Mouse (Mus musculus): ENCODE results near the gene Prkaca. TPM values are rescaled to one million over a fixed set of nuclear protein-coding genes. Genes with fewer than 3 reads are reported as not detected.

The Prkaca gene
- polyA plus RNA-seq, 1 experiment = 75.1 TPM

- H3K79me3 ChIP-seq (ENCODE audit: low read depth) = no peaks in the 10 kb centered on the region
- no peaks in the 10 kb centered on the region for H3K79me2 ChIP-seq (ENCODE audit: control insufficient read depth, insufficient read depth)
- H3ac ChIP-seq (ENCODE audit: control insufficient read depth, insufficient read length, low read depth) = no peak overlapping the region
- no peaks in the 10 kb centered on the region for H3K36me3 ChIP-seq (ENCODE audit: control insufficient read depth, insufficient read depth)
- TF ChIP-seq USF1 (IDR thresholded peaks at IDR 0.05; ENCODE audit: low read depth) = no peak
- no peak for TF ChIP-seq CEBPB (IDR thresholded peaks at IDR 0.05; ENCODE audit: low read depth)
- TF ChIP-seq FOSL1 (IDR thresholded peaks at IDR 0.05; ENCODE audit: insufficient read depth, low read length, poor library complexity, severe bottlenecking) = no peak
- TF ChIP-seq MAX (IDR thresholded peaks at IDR 0.05) = no peak
- no peak for TF ChIP-seq MYOG (IDR thresholded peaks at IDR 0.05; ENCODE audit: control insufficient read depth, extremely low read depth, insufficient read length)
- no peak for TF ChIP-seq CTCF (IDR thresholded peaks at IDR 0.05; ENCODE audit: control insufficient read depth, insufficient read depth, insufficient read length)
- TF ChIP-seq MYOD1 (IDR thresholded peaks at IDR 0.05; ENCODE audit: control insufficient read depth, insufficient read length, low read depth) = no peak
- no peaks in the 10 kb centered on the region for H3K27me3 ChIP-seq (ENCODE audit: control insufficient read depth, insufficient read depth, insufficient read length)
- H3K4me3 ChIP-seq (ENCODE audit: insufficient read depth, poor library complexity, severe bottlenecking) = no peak overlapping the region
Observed at GRCm38 (mm10) chr8:84021569-84021968, 48.8 kb downstream of the Prkaca start.

- Histone ChIP-seq H3K36me3 (ENCODE audit: control insufficient read depth, insufficient read depth) (no peaks in the 10 kb centered on the region), H3K79me3 (ENCODE audit: low read depth) (no peaks in the 10 kb centered on the region), H3K79me2 (ENCODE audit: control insufficient read depth, insufficient read depth) (no peaks in the 10 kb centered on the region), H3ac (ENCODE audit: control insufficient read depth, insufficient read length, low read depth) (no peak overlapping the region), H3K4me3 (ENCODE audit: insufficient read depth, poor library complexity, severe bottlenecking) (no peak overlapping the region), H3K27me3 (ENCODE audit: control insufficient read depth, insufficient read depth, insufficient read length) (no peaks in the 10 kb centered on the region)
- TF ChIP-seq FOSL1 (IDR thresholded peaks at IDR 0.05; ENCODE audit: insufficient read depth, low read length, poor library complexity, severe bottlenecking) (no peak), CTCF (IDR thresholded peaks at IDR 0.05; ENCODE audit: control insufficient read depth, insufficient read depth, insufficient read length) (no peak), CEBPB (IDR thresholded peaks at IDR 0.05; ENCODE audit: low read depth) (no peak), USF1 (IDR thresholded peaks at IDR 0.05; ENCODE audit: low read depth) (peak; percentile 76), MAX (IDR thresholded peaks at IDR 0.05) (peak; percentile 81), MYOD1 (IDR thresholded peaks at IDR 0.05; ENCODE audit: control insufficient read depth, insufficient read length, low read depth) (peak; percentile 31), MYOG (IDR thresholded peaks at IDR 0.05; ENCODE audit: control insufficient read depth, extremely low read depth, insufficient read length) (no peak)
Observed at GRCm38 (mm10) chr8:84023085-84023484, 50.3 kb downstream of the Prkaca start.

GRCm38 (mm10) chr8:84023631-84024030 is 50.8 kb downstream of the Prkaca start:
- Histone ChIP-seq H3K4me3 (ENCODE audit: insufficient read depth, poor library complexity, severe bottlenecking) (no peak overlapping the region), H3ac (ENCODE audit: control insufficient read depth, insufficient read length, low read depth) (no peak overlapping the region), H3K79me3 (ENCODE audit: low read depth) (no peaks in the 10 kb centered on the region), H3K79me2 (ENCODE audit: control insufficient read depth, insufficient read depth) (no peaks in the 10 kb centered on the region), H3K27me3 (ENCODE audit: control insufficient read depth, insufficient read depth, insufficient read length) (no peaks in the 10 kb centered on the region), H3K36me3 (ENCODE audit: control insufficient read depth, insufficient read depth) (no peaks in the 10 kb centered on the region)
- TF ChIP-seq CEBPB (IDR thresholded peaks at IDR 0.05; ENCODE audit: low read depth) (no peak), MAX (IDR thresholded peaks at IDR 0.05) (no peak), MYOD1 (IDR thresholded peaks at IDR 0.05; ENCODE audit: control insufficient read depth, insufficient read length, low read depth) (no peak), FOSL1 (IDR thresholded peaks at IDR 0.05; ENCODE audit: insufficient read depth, low read length, poor library complexity, severe bottlenecking) (no peak), CTCF (IDR thresholded peaks at IDR 0.05; ENCODE audit: control insufficient read depth, insufficient read depth, insufficient read length) (no peak), MYOG (IDR thresholded peaks at IDR 0.05; ENCODE audit: control insufficient read depth, extremely low read depth, insufficient read length) (no peak), USF1 (IDR thresholded peaks at IDR 0.05; ENCODE audit: low read depth) (no peak)

GRCm38 (mm10) chr8:84024171-84024570 is 51.4 kb downstream of the Prkaca start:
- no peak for TF ChIP-seq MYOD1 (IDR thresholded peaks at IDR 0.05; ENCODE audit: control insufficient read depth, insufficient read length, low read depth)
- no peak for TF ChIP-seq MAX (IDR thresholded peaks at IDR 0.05)
- TF ChIP-seq CEBPB (IDR thresholded peaks at IDR 0.05; ENCODE audit: low read depth) = no peak
- peak; percentile 69 for TF ChIP-seq CTCF (IDR thresholded peaks at IDR 0.05; ENCODE audit: control insufficient read depth, insufficient read depth, insufficient read length)
- no peak for TF ChIP-seq MYOG (IDR thresholded peaks at IDR 0.05; ENCODE audit: control insufficient read depth, extremely low read depth, insufficient read length)
- TF ChIP-seq FOSL1 (IDR thresholded peaks at IDR 0.05; ENCODE audit: insufficient read depth, low read length, poor library complexity, severe bottlenecking) = no peak
- no peak for TF ChIP-seq USF1 (IDR thresholded peaks at IDR 0.05; ENCODE audit: low read depth)
- no peaks in the 10 kb centered on the region for H3K27me3 ChIP-seq (ENCODE audit: control insufficient read depth, insufficient read depth, insufficient read length)
- no peak overlapping the region for H3K4me3 ChIP-seq (ENCODE audit: insufficient read depth, poor library complexity, severe bottlenecking)

GRCm38 (mm10) chr8:84025863-84026262 is 53.1 kb downstream of the Prkaca start:
- TF ChIP-seq MYOG (IDR thresholded peaks at IDR 0.05; ENCODE audit: control insufficient read depth, extremely low read depth, insufficient read length) (no peak), FOSL1 (IDR thresholded peaks at IDR 0.05; ENCODE audit: insufficient read depth, low read length, poor library complexity, severe bottlenecking) (no peak), CTCF (IDR thresholded peaks at IDR 0.05; ENCODE audit: control insufficient read depth, insufficient read depth, insufficient read length) (no peak), MAX (IDR thresholded peaks at IDR 0.05) (no peak), MYOD1 (IDR thresholded peaks at IDR 0.05; ENCODE audit: control insufficient read depth, insufficient read length, low read depth) (no peak), CEBPB (IDR thresholded peaks at IDR 0.05; ENCODE audit: low read depth) (no peak)
- H3K79me2 ChIP-seq (ENCODE audit: control insufficient read depth, insufficient read depth) = no peaks in the 10 kb centered on the region
- no peaks in the 10 kb centered on the region for H3K36me3 ChIP-seq (ENCODE audit: control insufficient read depth, insufficient read depth)
- H3K4me3 ChIP-seq (ENCODE audit: insufficient read depth, poor library complexity, severe bottlenecking) = no peak overlapping the region
- no peak overlapping the region for H3ac ChIP-seq (ENCODE audit: control insufficient read depth, insufficient read length, low read depth)
- no peaks in the 10 kb centered on the region for H3K79me3 ChIP-seq (ENCODE audit: low read depth)
- H3K27me3 ChIP-seq (ENCODE audit: control insufficient read depth, insufficient read depth, insufficient read length) = no peaks in the 10 kb centered on the region

More at GRCm38 (mm10) chr8:84024171-84024570, 51.4 kb downstream of the Prkaca start:
- Histone ChIP-seq H3ac (ENCODE audit: control insufficient read depth, insufficient read length, low read depth) (no peak overlapping the region), H3K79me2 (ENCODE audit: control insufficient read depth, insufficient read depth) (no peaks in the 10 kb centered on the region), H3K79me3 (ENCODE audit: low read depth) (no peaks in the 10 kb centered on the region), H3K36me3 (ENCODE audit: control insufficient read depth, insufficient read depth) (no peaks in the 10 kb centered on the region)

- Histone ChIP-seq H3K79me2 (ENCODE audit: control insufficient read depth, insufficient read depth) (no peaks in the 10 kb centered on the region), H3ac (ENCODE audit: control insufficient read depth, insufficient read length, low read depth) (no peak overlapping the region), H3K79me3 (ENCODE audit: low read depth) (no peaks in the 10 kb centered on the region), H3K27me3 (ENCODE audit: control insufficient read depth, insufficient read depth, insufficient read length) (no peaks in the 10 kb centered on the region), H3K36me3 (ENCODE audit: control insufficient read depth, insufficient read depth) (no peaks in the 10 kb centered on the region), H3K4me3 (ENCODE audit: insufficient read depth, poor library complexity, severe bottlenecking) (no peak overlapping the region)
- no peak for TF ChIP-seq USF1 (IDR thresholded peaks at IDR 0.05; ENCODE audit: low read depth)
Observed at GRCm38 (mm10) chr8:84027449-84027848, 54.7 kb downstream of the Prkaca start.
